Mouse (Mus musculus): ENCODE data around the gene Carns1.
"Not testable (repeated sequence)": the region's sequence is repeated elsewhere in the genome, so short reads cannot be mapped to it uniquely, and the experiment has no call there.

The Carns1 gene

GRCm38 (mm10) chr19:4131768-4132167 is 43.5 kb downstream of the Carns1 start:
- DNase-seq (ENCODE audit: low spot score) = no peak

- no peak for DNase-seq (ENCODE audit: low spot score)
Measured at GRCm38 (mm10) chr19:4131075-4131474, 44.2 kb downstream of the Carns1 start.

GRCm38 (mm10) chr19:4130106-4130505 is 45.2 kb downstream of the Carns1 start:
- no peak for DNase-seq (ENCODE audit: low spot score)

GRCm38 (mm10) chr19:4129462-4129861 is 45.8 kb downstream of the Carns1 start:
- no peak for DNase-seq (ENCODE audit: low spot score)

DNA sequence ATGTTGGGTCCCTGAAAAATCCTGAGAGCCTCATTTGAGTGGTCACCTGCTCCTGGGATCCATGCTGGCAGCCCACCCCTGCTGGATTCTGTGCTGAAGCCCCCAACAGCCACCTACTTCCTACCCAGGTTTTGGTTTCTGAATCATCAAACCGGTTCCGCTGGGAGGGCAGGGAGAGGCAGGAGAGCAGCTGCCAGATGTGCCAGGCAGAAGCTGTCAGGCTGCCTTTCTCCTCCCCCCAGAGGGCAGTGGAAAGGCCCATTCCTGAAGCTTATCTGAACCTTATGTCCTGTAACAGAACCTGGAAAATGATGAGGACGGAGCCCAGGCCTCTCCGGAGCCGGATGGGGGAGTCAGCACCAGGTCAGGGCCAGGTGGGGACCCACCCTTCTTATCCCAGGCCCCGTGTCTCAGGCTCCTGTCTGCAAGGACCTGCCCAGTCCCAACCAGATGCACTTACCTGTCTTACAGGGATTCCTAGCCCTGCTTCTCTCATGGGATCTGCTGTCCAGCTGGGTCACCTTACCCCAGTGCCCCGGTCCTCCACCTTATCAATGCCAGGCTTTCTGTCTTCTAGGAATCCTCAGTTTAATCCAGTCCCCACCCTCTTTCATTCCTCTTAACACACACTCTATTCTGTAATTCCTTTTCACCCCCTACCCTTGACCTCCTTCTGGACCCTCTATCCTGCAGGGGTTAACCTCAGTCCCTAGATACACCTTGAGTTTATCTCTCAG is 48.4 kb downstream of the Carns1 start:
- DNase-seq (ENCODE audit: low spot score) = peak; percentile 54

DNA sequence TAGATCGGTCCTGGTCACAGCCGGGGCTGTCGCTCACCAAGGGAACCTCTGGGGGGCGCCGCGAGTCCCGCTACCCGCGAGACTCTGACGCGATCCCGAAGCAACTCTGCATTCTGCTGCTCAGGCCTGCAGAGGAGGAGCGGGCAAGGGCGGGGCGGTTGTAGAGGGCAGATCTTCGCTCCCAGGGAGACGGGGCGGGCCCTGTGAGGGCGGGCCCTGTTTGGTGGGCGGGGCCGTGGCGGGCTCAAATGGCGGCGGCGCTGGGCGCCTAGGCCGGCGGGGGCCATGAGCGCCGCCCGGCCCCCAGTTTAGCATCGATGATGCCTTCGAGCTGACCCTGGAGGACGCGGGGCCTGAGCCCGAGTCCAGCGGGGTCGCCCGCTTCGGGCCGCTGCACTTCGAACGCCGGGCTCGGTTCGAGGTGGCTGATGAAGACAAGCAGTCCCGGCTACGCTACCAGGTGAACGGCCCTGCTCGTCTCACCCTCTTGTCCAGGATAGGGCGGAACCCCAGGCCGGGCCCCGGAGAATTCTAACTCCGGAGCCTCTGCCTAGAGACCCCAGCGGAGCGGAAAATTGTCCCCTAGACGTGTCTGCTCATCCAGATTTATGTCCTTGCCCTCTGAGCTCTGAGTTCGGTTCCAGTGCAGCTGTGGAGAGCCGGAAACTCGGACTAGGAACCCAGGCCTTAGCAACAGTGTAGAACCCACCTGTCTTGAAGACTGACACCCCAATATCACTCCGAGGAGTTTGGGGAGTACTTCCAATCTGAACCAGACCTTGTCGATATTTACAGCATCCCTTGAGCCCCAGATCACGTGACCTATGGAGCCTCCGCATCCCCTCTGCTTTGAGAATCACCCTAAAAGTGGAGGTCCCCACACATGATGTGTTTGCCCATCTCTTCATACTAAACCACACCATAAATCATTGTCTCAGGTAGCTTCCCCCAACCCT is 49.3 kb downstream of the Carns1 start, which contains the start of gene Aip:
Gene Aip (minus strand): TSS at position 118 of the 956 bp plus-strand sequence.
- peak; percentile 99 for DNase-seq (ENCODE audit: low spot score)

DNA sequence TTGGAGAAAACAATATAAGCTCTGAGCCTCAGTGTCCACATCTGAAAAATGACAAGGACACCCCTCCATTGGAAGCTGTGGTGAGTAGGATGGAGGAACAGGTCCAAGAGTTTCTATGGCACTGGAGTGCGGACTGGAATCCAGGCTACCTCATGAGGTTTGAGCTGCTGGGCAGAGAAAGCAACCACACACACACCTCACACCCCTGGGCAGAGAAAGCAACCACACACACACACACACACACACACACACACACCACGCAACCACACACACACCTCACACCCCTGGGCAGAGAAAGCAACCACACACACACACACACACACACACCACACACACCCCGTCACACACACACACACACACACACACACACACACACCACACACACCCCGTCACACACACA is 50.0 kb downstream of the Carns1 start:
- DNase-seq (ENCODE audit: low spot score) = not testable (repeated sequence)

DNA sequence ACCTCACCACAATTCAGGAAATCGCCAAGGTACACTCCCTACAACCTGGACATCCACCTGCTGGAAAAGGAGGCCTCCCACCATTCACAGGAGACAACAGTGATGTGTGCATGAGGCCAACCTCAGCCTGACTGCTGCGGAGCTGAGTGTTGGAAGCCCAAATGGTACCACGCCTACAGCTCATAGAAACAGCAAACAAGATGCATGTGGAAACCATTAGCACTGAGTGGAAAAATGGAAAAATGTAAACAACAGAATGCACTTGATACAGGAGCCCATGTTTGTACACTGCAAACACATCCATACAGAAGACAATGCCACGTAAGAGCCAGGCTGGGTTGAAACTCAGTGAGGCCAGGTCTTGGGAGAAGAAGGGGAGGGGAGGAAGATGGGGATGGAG is 50.8 kb downstream of the Carns1 start:
- DNase-seq (ENCODE audit: low spot score) = no peak

DNA sequence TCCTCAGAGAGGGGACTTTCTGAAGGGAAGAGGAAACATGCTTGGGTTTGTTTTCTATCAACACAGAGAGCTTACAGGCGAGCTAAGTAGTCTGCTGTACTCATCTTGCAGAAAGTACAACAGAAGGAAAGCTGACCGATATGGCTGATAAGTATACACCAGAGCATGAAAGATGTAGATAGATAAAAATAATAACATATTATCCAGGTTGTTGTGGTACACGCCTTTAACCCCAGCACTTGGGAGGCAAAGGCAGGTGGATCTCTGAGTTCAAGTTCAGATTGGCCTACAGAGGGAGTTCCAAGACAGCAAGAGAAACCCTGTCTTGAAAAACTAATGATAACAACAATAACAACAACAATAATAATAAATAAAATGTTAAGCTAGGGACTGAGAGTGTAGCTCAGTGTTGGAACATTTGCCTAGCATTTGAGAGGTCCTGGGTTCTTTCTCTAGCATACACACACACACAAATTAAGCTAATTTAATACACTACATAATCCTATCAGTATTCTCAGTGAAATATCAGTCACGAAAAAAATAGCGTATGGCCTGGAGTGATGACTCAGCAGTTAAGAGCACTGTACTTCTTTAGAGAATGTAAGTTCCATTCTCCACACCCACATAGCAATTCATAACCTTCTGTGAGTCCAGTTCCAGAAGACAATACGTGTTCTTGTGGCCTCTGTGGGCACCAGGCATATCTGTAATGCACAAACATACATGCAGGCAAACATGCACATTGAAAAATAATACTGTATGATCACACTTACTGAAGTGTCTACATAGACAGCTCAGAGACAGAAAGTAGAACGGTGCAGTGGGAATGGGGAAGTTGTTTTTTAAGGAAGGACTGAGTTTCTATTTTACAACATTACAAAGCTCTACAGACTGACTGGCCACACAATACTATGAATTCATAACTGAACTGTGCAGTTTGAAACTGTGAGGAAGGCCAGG is 52.6 kb downstream of the Carns1 start:
- DNase-seq (ENCODE audit: low spot score) = no peak

DNA sequence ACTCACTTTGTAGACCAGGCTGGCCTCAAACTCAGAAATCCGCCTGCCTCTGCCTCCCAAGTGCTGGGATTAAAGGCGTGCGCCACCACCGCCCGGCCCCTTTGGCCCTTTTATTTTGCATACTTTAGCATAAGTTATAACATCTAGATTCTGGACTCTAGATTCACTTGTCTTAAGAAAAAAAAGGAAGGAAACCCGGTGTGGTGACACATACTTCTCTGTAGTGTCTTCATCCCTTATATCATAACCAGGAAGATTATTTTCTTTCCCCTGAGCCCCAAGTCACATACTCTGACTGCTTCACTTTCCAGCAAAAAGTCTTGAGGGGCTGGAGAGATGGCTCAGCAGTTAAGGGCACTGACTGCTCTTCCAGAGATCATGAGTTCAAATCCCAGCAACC is 53.4 kb downstream of the Carns1 start:
- DNase-seq (ENCODE audit: low spot score) = not testable (repeated sequence)

DNA sequence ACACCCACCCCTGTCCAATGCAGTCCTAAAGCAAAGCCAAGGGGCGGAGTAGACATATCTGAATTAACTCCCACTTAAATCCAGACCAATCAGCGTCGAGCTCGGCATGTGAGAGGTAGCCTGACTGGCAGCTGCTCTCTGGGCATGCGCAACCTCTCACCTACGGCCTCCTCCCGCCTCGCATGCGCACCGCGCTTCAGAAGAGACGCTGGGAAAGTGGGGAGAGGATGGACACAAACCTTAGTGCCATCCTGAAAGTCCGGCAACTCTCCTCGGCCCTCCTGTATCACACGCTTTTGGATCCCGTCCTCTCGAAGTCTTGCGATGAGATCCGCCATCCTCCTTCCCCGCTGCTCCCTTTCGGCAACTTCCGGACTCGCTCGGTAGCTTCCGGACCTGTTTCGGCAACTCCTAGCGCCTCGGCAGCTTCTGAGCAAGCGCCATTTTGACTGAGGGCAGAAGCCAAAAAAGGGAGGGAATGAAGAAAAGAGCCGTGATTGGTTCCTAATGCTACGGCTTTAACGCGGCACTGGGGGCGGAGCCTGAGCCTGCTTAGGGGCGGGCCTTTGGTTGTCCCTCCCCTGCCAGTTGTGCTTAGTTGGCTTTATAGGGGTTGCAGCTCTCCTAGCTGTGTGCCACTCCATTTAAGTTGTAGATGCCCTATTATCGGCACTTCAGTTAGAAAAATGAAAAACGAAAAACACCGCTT is 54.0 kb downstream of the Carns1 start:
- peak; percentile 100 for DNase-seq (ENCODE audit: low spot score)

DNA sequence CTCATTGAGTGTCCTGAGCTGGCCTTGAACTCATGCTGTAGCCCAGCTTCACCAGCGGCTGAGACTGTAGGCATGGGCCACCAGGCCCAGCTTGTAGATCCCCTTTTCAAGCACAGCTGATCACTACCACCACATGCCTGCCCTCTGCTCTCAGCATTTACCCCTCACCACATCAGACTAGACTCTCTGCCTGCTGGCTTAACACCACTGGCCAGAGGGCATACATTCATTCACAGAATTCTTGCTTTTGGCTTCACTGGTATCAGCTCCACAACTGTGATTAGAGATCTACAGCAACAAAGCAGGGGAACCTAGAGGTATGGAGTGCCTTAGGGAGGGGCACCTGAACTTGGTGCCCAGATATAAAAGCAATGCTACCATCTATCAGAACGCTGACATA is 54.8 kb downstream of the Carns1 start:
- no peak for DNase-seq (ENCODE audit: low spot score)

- no peak for DNase-seq (ENCODE audit: low spot score)
Measured at GRCm38 (mm10) chr19:4119716-4120487, 55.4 kb downstream of the Carns1 start.

- DNase-seq (ENCODE audit: low spot score) = no peak
Measured at GRCm38 (mm10) chr19:4118350-4118749, 56.9 kb downstream of the Carns1 start.

DNA sequence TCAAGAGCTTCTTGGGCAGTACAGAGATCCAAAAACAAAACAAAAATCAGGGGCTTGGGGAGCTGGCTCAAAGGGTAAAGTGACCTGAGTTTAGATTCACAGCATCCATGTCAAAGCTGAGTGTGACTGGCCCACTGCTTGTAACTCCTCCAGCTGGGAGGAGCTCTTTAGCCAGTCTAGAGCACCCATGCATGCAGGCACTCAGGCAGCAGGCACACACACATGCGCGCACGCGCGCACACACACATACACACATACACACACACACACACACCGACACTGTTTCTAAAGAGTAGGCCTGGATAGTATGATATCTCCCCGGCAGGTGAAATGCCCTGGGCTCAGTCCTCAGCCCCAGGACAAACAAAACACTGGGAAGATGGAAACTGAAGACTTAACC is 58.3 kb downstream of the Carns1 start:
- DNase-seq (ENCODE audit: low spot score) = no peak

- DNase-seq (ENCODE audit: low spot score) = no peak
Measured at GRCm38 (mm10) chr19:4115816-4116215, 59.5 kb downstream of the Carns1 start.

GRCm38 (mm10) chr19:4115144-4115543 is 60.1 kb downstream of the Carns1 start:
- DNase-seq (ENCODE audit: low spot score) = no peak

DNA sequence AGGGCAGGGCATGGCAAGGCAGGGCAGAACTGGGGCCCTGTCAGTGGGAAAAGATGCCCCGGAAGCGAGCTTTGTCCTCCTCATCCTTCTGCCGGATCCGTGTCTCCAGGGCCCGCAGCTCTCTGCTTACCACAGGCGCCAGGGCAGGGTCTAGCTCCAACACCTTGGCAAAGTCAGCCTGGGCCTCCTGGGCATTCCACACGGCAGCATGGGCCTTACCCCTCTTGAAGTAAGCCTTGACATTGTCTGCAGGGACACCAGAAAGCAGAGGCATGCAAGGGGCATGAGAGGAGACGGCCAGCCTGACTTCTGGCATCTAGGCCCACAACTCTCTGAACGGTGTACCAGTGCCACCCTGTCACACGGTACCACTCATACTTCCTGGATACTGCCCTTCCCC is 60.7 kb downstream of the Carns1 start:
- no peak for DNase-seq (ENCODE audit: low spot score)
